Mouse (Mus musculus) C2C12 (cell line): ENCODE results near the gene Rgs10.

Source experiments
- CTCF ChIP-seq: IDR thresholded peaks from one replicate; pipeline ENCODE4 v1.5.1; 2011; ENCODE audit not compliant: control insufficient read depth, insufficient read depth, insufficient read length
- MAX ChIP-seq: IDR thresholded peaks from one replicate; pipeline ENCODE4 v1.6.1; 2011; ENCODE audit warnings: mild to moderate bottlenecking, control low read depth
- MYOD1 ChIP-seq: IDR thresholded peaks from one replicate; pipeline ENCODE4 v1.6.1; 2011; ENCODE audit warnings: low read depth; ENCODE audit not compliant: control insufficient read depth, insufficient read length
- USF1 ChIP-seq: IDR thresholded peaks from one replicate; pipeline ENCODE4 v1.6.1; 2011; ENCODE audit warnings: low read depth, mild to moderate bottlenecking, control low read depth, moderate library complexity

GRCm38 (mm10) chr7:128344928-128345653 is 73.5 kb downstream of the Rgs10 start:
- peak; percentile 91 for TF ChIP-seq CTCF
- no peak for TF ChIP-seq MAX
- no peak for TF ChIP-seq USF1
- no peak for TF ChIP-seq MYOD1
